Comparison of ENCODE assay signal across 8 mouse cellular contexts in the genomic region with DNA sequence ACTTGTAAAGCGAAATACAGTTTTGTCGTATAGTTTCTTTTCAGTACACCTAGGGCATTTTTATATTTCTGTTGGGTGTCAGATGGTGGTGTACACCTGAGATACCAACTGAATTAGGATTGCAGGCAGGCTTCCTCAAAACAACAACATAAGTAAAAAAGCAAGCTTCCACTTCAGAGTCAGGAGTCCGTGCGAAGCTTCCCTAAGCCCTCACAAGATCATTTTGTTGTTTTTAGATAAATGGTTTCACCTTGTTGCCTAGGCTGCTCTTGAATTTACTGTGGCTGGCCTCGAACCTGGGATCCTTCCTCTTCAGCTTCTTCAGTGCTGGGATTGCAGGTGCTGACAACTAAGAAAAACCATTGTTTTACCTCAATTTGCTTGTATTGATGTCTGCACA. TPM values are rescaled to one million over a fixed set of nuclear protein-coding genes. Genes with fewer than 3 reads are reported as not detected.
DNase-seq lines count a peak whose midpoint lies in the region; ATAC-seq and TF ChIP-seq lines count a peak whose summit lies in the region.

No protein-coding gene starts in this region.

- H3K4me3 ChIP-seq in lung, embryonic 14.5 days (ENCODE audit: low read depth, low read length) = peak overlapping the region; percentile 99
- H3K4me3 ChIP-seq in hindbrain, postnatal 0 days (ENCODE audit: low read length) = peak overlapping the region; percentile 91
- peak overlapping the region; percentile 98 for H3K4me3 ChIP-seq in neural tube, embryonic 15.5 days (replicated peaks)

- H3K4me2 ChIP-seq in lung, embryonic 14.5 days = peak overlapping the region; percentile 73
- H3K4me2 ChIP-seq in hindbrain, postnatal 0 days (ENCODE audit: low read depth, low read length) = peak overlapping the region; percentile 81
- peak overlapping the region; percentile 75 for H3K4me2 ChIP-seq in neural tube, embryonic 15.5 days

- intact Hi-C loops in left cerebral cortex, postnatal 36 days (cut with DNase I) = loop anchor here (5.0 kb wide), 1 partner anchor 121 kb away; no protein-coding TSS in a partner anchor

- H3K27me3 ChIP-seq in lung, embryonic 14.5 days (ENCODE audit: insufficient read depth, low read length) = no peaks in the 10 kb centered on the region
- no peaks in the 10 kb centered on the region for H3K27me3 ChIP-seq in hindbrain, postnatal 0 days (ENCODE audit: insufficient read depth, low read length)
- H3K27me3 ChIP-seq in neural tube, embryonic 15.5 days (replicated peaks) = no peaks in the 10 kb centered on the region

- H3K9ac ChIP-seq in lung, embryonic 14.5 days = peak overlapping the region; percentile 99
- H3K9ac ChIP-seq in hindbrain, postnatal 0 days (replicated peaks; ENCODE audit: low read length) = peak overlapping the region; percentile 96
- H3K9ac ChIP-seq in neural tube, embryonic 15.5 days (replicated peaks) = peak overlapping the region; percentile 99

- no peak for ATAC-seq in lung, embryonic 14.5 days (ENCODE audit: insufficient read depth)
- no peak for ATAC-seq in hindbrain, postnatal 0 days
- no peak for ATAC-seq in neural tube, embryonic 15.5 days (ENCODE audit: low FRiP score)
- ATAC-seq in granulocyte monocyte progenitor cell, adult 5-6 weeks (replicated peaks; ENCODE audit: poor library complexity, severe bottlenecking) = no peak

- 0 out of 2 replicates have a peak, but pooled peaks cover 11% of the 10 kb centered on the region for H3K4me1 ChIP-seq in lung, embryonic 14.5 days (ENCODE audit: insufficient read depth)
- peaks cover 14% of the 10 kb centered on the region for H3K4me1 ChIP-seq in hindbrain, postnatal 0 days (ENCODE audit: insufficient read depth, low read length)
- peaks cover 36% of the 10 kb centered on the region for H3K4me1 ChIP-seq in neural tube, embryonic 15.5 days

- H3K9me3 ChIP-seq in lung, embryonic 14.5 days (ENCODE audit: low read depth, low read length) = no peaks in the 10 kb centered on the region
- H3K9me3 ChIP-seq in hindbrain, postnatal 0 days (ENCODE audit: low read length) = no peaks in the 10 kb centered on the region
- H3K9me3 ChIP-seq in neural tube, embryonic 15.5 days (replicated peaks) = no peaks in the 10 kb centered on the region

- WGBS in lung, embryonic 14.5 days = 22% methylated on average over 5 of the region's 5 CpGs
- 30% methylated on average over 5 of the region's 5 CpGs for WGBS in hindbrain, postnatal 0 days
- 43% methylated on average over 5 of the region's 5 CpGs for WGBS in neural tube, embryonic 15.5 days

- TF ChIP-seq CTCF in lung, embryonic 14.5 days (IDR thresholded peaks at IDR 0.05; ENCODE audit: low read depth) = no peak
- no peak for TF ChIP-seq CTCF in hindbrain, postnatal 0 days (IDR thresholded peaks at IDR 0.05; ENCODE audit: low read depth)

- H3K36me3 ChIP-seq in lung, embryonic 14.5 days (ENCODE audit: insufficient read depth) = no peaks in the 10 kb centered on the region
- no peaks in the 10 kb centered on the region for H3K36me3 ChIP-seq in hindbrain, postnatal 0 days (ENCODE audit: insufficient read depth, low read length)
- no peaks in the 10 kb centered on the region for H3K36me3 ChIP-seq in neural tube, embryonic 15.5 days

- no peak overlapping the region for H3K27ac ChIP-seq in lung, embryonic 14.5 days (ENCODE audit: low read depth)
- peak overlapping the region; percentile 99; the same call in 1 of the 2 replicates for H3K27ac ChIP-seq in hindbrain, postnatal 0 days
- H3K27ac ChIP-seq in neural tube, embryonic 15.5 days (replicated peaks) = peak overlapping the region; percentile 60; the same call in 1 of the 2 replicates

- no peak for DNase-seq in lung, embryonic 14.5 days
- no peak for DNase-seq in lung, postnatal 10 days
- DNase-seq in c-Kit-positive CD71-positive TER-119-negative erythroid progenitor cells, embryonic 14.5 days (ENCODE audit: low read depth) = peak; percentile 28
- DNase-seq in hindbrain, postnatal 0 days (ENCODE audit: low spot score) = no peak
- DNase-seq in layer of hippocampus, adult 8-10 months (ENCODE audit: low spot score in 2 of 2) = no peak
- DNase-seq in left cerebral cortex, postnatal 36 days (ENCODE audit: low spot score in 2 of 2) = no peak

RNA-seq across cellular contexts. Expression of gene Setd2, which starts 1.2 kb away (rescaled TPM):
- polyA plus RNA-seq in lung, embryonic 14.5 days (2014; fragmentation: Nextera tagmentation; extraction: Ambion mirVana) = 51.4 and 55.6 TPM in 2 replicates
- 58.9 and 64.9 TPM in 2 replicates for total RNA-seq in hindbrain, postnatal 0 days (2014; rRNA removed)
- polyA plus RNA-seq in hindbrain, postnatal 0 days (2015; fragmentation: Nextera tagmentation; extraction: Ambion mirVana) = 24.7 and 25.6 TPM in 2 replicates
- polyA plus RNA-seq in neural tube, embryonic 15.5 days (2015; fragmentation: Nextera tagmentation; extraction: Ambion mirVana) = 29.9 and 32.4 TPM in 2 replicates
- 130 and 131 TPM in 2 replicates for total RNA-seq in granulocyte monocyte progenitor cell, adult 5-6 weeks (2014; fragmentation: Nextera tagmentation)
- 125 and 149 TPM in 2 replicates for total RNA-seq in granulocyte monocyte progenitor cell, adult 5-6 weeks (2017)
- 10 to 100 TPM; 54.9 to 70.6 (median 61.4) TPM for total RNA-seq in layer of hippocampus, adult 8-10 months (2022)
- total RNA-seq in left cerebral cortex, postnatal 36 days (2021) = 10 to 100 TPM; 66.6 to 81.9 TPM

RNA-seq across cellular contexts. Expression of gene Kif9, which starts 56.9 kb away (rescaled TPM):
- 0.88 and 1.8 TPM in 2 replicates for polyA plus RNA-seq in lung, embryonic 14.5 days (2014; fragmentation: Nextera tagmentation; extraction: Ambion mirVana)
- total RNA-seq in hindbrain, postnatal 0 days (2014; rRNA removed) = 3.3 and 3.9 TPM in 2 replicates
- 3.9 and 4.0 TPM in 2 replicates for polyA plus RNA-seq in hindbrain, postnatal 0 days (2015; fragmentation: Nextera tagmentation; extraction: Ambion mirVana)
- polyA plus RNA-seq in neural tube, embryonic 15.5 days (2015; fragmentation: Nextera tagmentation; extraction: Ambion mirVana) = 3.4 and 4.7 TPM in 2 replicates
- 0.34 and 4.1 TPM in 2 replicates for total RNA-seq in granulocyte monocyte progenitor cell, adult 5-6 weeks (2014; fragmentation: Nextera tagmentation)
- 0.90 and 1.3 TPM in 2 replicates for total RNA-seq in granulocyte monocyte progenitor cell, adult 5-6 weeks (2017)
- 1 to 10 TPM; 3.8 to 5.6 (median 4.7) TPM for total RNA-seq in layer of hippocampus, adult 8-10 months (2022)
- 1 to 10 TPM; 3.2 to 3.9 TPM for total RNA-seq in left cerebral cortex, postnatal 36 days (2021)

RNA-seq across cellular contexts. Expression of gene Klhl18, which starts 57.2 kb away (rescaled TPM):
- 8.9 and 9.7 TPM in 2 replicates for polyA plus RNA-seq in lung, embryonic 14.5 days (2014; fragmentation: Nextera tagmentation; extraction: Ambion mirVana)
- 30.6 and 32.1 TPM in 2 replicates for total RNA-seq in hindbrain, postnatal 0 days (2014; rRNA removed)
- 16.1 and 19.0 TPM in 2 replicates for polyA plus RNA-seq in hindbrain, postnatal 0 days (2015; fragmentation: Nextera tagmentation; extraction: Ambion mirVana)
- polyA plus RNA-seq in neural tube, embryonic 15.5 days (2015; fragmentation: Nextera tagmentation; extraction: Ambion mirVana) = 20.8 and 22.4 TPM in 2 replicates
- 14.8 and 16.0 TPM in 2 replicates for total RNA-seq in granulocyte monocyte progenitor cell, adult 5-6 weeks (2014; fragmentation: Nextera tagmentation)
- total RNA-seq in granulocyte monocyte progenitor cell, adult 5-6 weeks (2017) = 9.5 and 9.6 TPM in 2 replicates
- 10 to 100 TPM; 22.3 to 27.0 (median 25.5) TPM for total RNA-seq in layer of hippocampus, adult 8-10 months (2022)
- 10 to 100 TPM; 26.9 to 28.6 TPM for total RNA-seq in left cerebral cortex, postnatal 36 days (2021)
